Mouse (Mus musculus) limb, embryonic 12.5 days (tissue): Measurements from ENCODE around the gene Cel. TPM values are rescaled to one million over a fixed set of nuclear protein-coding genes. Genes with fewer than 3 reads are reported as not detected.

Source experiments
- ATAC-seq: fragments of 200-750 bp; cut with Nextera tagmentation; 2 replicates; pipeline ENCODE4 v1.8.0; 2017; ENCODE audit warnings: low read depth, moderate TSS enrichment; ENCODE audit not compliant: insufficient number of reproducible peaks, insufficient read depth, low FRiP score, low TSS enrichment
- H3K27ac ChIP-seq: fragments of 300-500 bp; sonication (generic); 2 replicates; pipeline ENCODE4 v1.5.1; 2016; ENCODE audit warnings: mild to moderate bottlenecking, moderate library complexity
- H3K27me3 ChIP-seq: fragments of 300-500 bp; sonication (generic); 2 replicates; pipeline ENCODE4 v1.6.1; 2016; ENCODE audit warnings: mild to moderate bottlenecking, moderate library complexity
- H3K36me3 ChIP-seq: fragments of 300-500 bp; sonication (generic); 2 replicates; pipeline ENCODE4 v1.6.1; 2016; ENCODE audit warnings: mild to moderate bottlenecking, moderate library complexity
- H3K4me1 ChIP-seq: fragments of 300-500 bp; sonication (generic); replicated peaks from 2 replicates; pipeline ENCODE4 v1.6.1; 2016
- H3K4me2 ChIP-seq: fragments of 300-500 bp; sonication (generic); 2 replicates; pipeline ENCODE4 v1.6.1; 2016; ENCODE audit warnings: mild to moderate bottlenecking, moderate library complexity
- H3K4me3 ChIP-seq: fragments of 300-500 bp; sonication (generic); replicated peaks from 2 replicates; pipeline ENCODE4 v1.5.1; 2016; ENCODE audit warnings: mild to moderate bottlenecking
- H3K9ac ChIP-seq: fragments of 300-500 bp; sonication (generic); replicated peaks from 2 replicates; pipeline ENCODE4 v1.6.1; 2016; ENCODE audit warnings: mild to moderate bottlenecking, moderate library complexity
- H3K9me3 ChIP-seq: fragments of 300-500 bp; sonication (generic); 2 replicates; pipeline ENCODE4 v1.6.1; 2016; ENCODE audit warnings: mild to moderate bottlenecking, moderate library complexity
- WGBS: fragments of 180-500 bp; shearing (Covaris S2); methylation state at CpG from one replicate; pipeline ENCODE4 v1.1.7; 2016; 5-methylcytosine and 5-hydroxymethylcytosine counted together
- polyA plus RNA-seq: library from polyadenylated mRNA; unstranded; fragments of >200 nt; fragmentation: Nextera tagmentation; extraction: Ambion mirVana; gene quantifications from 2 replicates; pipeline ENCODE4 v1.2.1, GENCODE M21; 2016

Cel gene
- polyA plus RNA-seq, 1 experiment from 2014 or later: not detected

- no peak overlapping the region for H3K4me2 ChIP-seq
- H3K27me3 ChIP-seq: no peaks in the 10 kb centered on the region
- H3K4me3 ChIP-seq: no peak overlapping the region
- H3K9me3 ChIP-seq: no peaks in the 10 kb centered on the region
- no peak for ATAC-seq
- H3K9ac ChIP-seq: no peak overlapping the region
- H3K27ac ChIP-seq: no peak overlapping the region
- no peaks in the 10 kb centered on the region for H3K4me1 ChIP-seq
- WGBS: 93% methylated on average over 5 of the region's 5 CpGs
- H3K36me3 ChIP-seq: peaks cover 69% of the 10 kb centered on the region
Measured at GRCm38 (mm10) chr2:28552301-28552700, 10.9 kb downstream of the Cel start.

- H3K9ac ChIP-seq: no peak overlapping the region
- no peaks in the 10 kb centered on the region for H3K4me1 ChIP-seq
- H3K9me3 ChIP-seq: no peaks in the 10 kb centered on the region
- no peak overlapping the region for H3K4me3 ChIP-seq
- H3K36me3 ChIP-seq: peaks cover 97% of the 10 kb centered on the region
- no peak overlapping the region for H3K27ac ChIP-seq
- no peaks in the 10 kb centered on the region for H3K27me3 ChIP-seq
- ATAC-seq: no peak
- H3K4me2 ChIP-seq: no peak overlapping the region
- 89% methylated on average over 13 of the region's 13 CpGs for WGBS
Measured at GRCm38 (mm10) chr2:28549157-28549556, 14.0 kb downstream of the Cel start.

GRCm38 (mm10) chr2:28547237-28548172, 15.7 kb downstream of the Cel start:
- peaks cover 97% of the 10 kb centered on the region for H3K36me3 ChIP-seq
- no peaks in the 10 kb centered on the region for H3K4me1 ChIP-seq
- ATAC-seq: no peak
- H3K4me2 ChIP-seq: no peak overlapping the region
- 48% methylated on average over 11 of the region's 11 CpGs for WGBS
- no peaks in the 10 kb centered on the region for H3K27me3 ChIP-seq
- no peak overlapping the region for H3K4me3 ChIP-seq
- H3K27ac ChIP-seq: no peak overlapping the region
- H3K9ac ChIP-seq: no peak overlapping the region
- H3K9me3 ChIP-seq: no peaks in the 10 kb centered on the region

- no peak overlapping the region for H3K9ac ChIP-seq
- no peak overlapping the region for H3K4me3 ChIP-seq
- no peaks in the 10 kb centered on the region for H3K9me3 ChIP-seq
- H3K27ac ChIP-seq: no peak overlapping the region
- no peak for ATAC-seq
- no peaks in the 10 kb centered on the region for H3K27me3 ChIP-seq
- peaks cover 96% of the 10 kb centered on the region for H3K36me3 ChIP-seq
- no peaks in the 10 kb centered on the region for H3K4me1 ChIP-seq
- WGBS: 80% methylated on average over 6 of the region's 6 CpGs
- H3K4me2 ChIP-seq: no peak overlapping the region
Measured at GRCm38 (mm10) chr2:28546560-28546959, 16.6 kb downstream of the Cel start.

- Histone ChIP-seq H3K4me1 (no peaks in the 10 kb centered on the region), H3K27me3 (no peaks in the 10 kb centered on the region), H3K9me3 (no peaks in the 10 kb centered on the region), H3K4me2 (no peak overlapping the region), H3K36me3 (peaks cover 90% of the 10 kb centered on the region), H3K4me3 (no peak overlapping the region), H3K27ac (no peak overlapping the region), H3K9ac (peak overlapping the region; percentile 12; the same call in 1 of the 2 replicates)
- ATAC-seq: no peak
Measured at GRCm38 (mm10) chr2:28545976-28546375, 17.2 kb downstream of the Cel start.

GRCm38 (mm10) chr2:28543894-28544293, 19.3 kb downstream of the Cel start:
- no peaks in the 10 kb centered on the region for H3K9me3 ChIP-seq
- no peak for ATAC-seq
- no peak overlapping the region for H3K27ac ChIP-seq
- H3K9ac ChIP-seq: no peak overlapping the region
- H3K4me2 ChIP-seq: no peak overlapping the region
- peaks cover 15% of the 10 kb centered on the region for H3K4me1 ChIP-seq
- H3K4me3 ChIP-seq: no peak overlapping the region
- no peaks in the 10 kb centered on the region for H3K27me3 ChIP-seq
- peaks cover 80% of the 10 kb centered on the region for H3K36me3 ChIP-seq
- 92% methylated on average over 8 of the region's 8 CpGs for WGBS

GRCm38 (mm10) chr2:28540587-28541227, 22.5 kb downstream of the Cel start:
- 87% methylated on average over 8 of the region's 8 CpGs for WGBS
- Histone ChIP-seq H3K27ac (no peak overlapping the region), H3K4me1 (peaks cover 43% of the 10 kb centered on the region), H3K36me3 (peaks cover 51% of the 10 kb centered on the region), H3K4me2 (no peak overlapping the region), H3K27me3 (no peaks in the 10 kb centered on the region), H3K4me3 (no peak overlapping the region), H3K9ac (no peak overlapping the region), H3K9me3 (no peaks in the 10 kb centered on the region)
- ATAC-seq: no peak

- Histone ChIP-seq H3K4me1 (peaks cover 50% of the 10 kb centered on the region), H3K9ac (no peak overlapping the region), H3K4me3 (no peak overlapping the region), H3K27ac (peak overlapping the region; percentile 81; the same call in 1 of the 2 replicates), H3K4me2 (no peak overlapping the region), H3K27me3 (no peaks in the 10 kb centered on the region), H3K9me3 (no peaks in the 10 kb centered on the region), H3K36me3 (peaks cover 44% of the 10 kb centered on the region)
- 76% methylated on average over 2 of the region's 2 CpGs for WGBS
- no peak for ATAC-seq
Measured at GRCm38 (mm10) chr2:28539949-28540348, 23.3 kb downstream of the Cel start.

GRCm38 (mm10) chr2:28539206-28539605, 24.0 kb downstream of the Cel start:
- peaks cover 58% of the 10 kb centered on the region for H3K4me1 ChIP-seq
- H3K9me3 ChIP-seq: no peaks in the 10 kb centered on the region
- H3K9ac ChIP-seq: peak overlapping the region; percentile 45
- H3K27me3 ChIP-seq: no peaks in the 10 kb centered on the region
- H3K36me3 ChIP-seq: peaks cover 36% of the 10 kb centered on the region
- H3K27ac ChIP-seq: peak overlapping the region; percentile 81
- H3K4me2 ChIP-seq: peak overlapping the region; percentile 21
- H3K4me3 ChIP-seq: no peak overlapping the region
- ATAC-seq: peak; percentile 67; the same call in 1 of the 2 replicates
- WGBS: 36% methylated on average over 7 of the region's 7 CpGs

GRCm38 (mm10) chr2:28538817-28539128, 24.4 kb downstream of the Cel start:
- peak overlapping the region; percentile 81 for H3K27ac ChIP-seq
- no peaks in the 10 kb centered on the region for H3K27me3 ChIP-seq
- no peak overlapping the region for H3K9ac ChIP-seq
- H3K36me3 ChIP-seq: peaks cover 32% of the 10 kb centered on the region
- H3K4me2 ChIP-seq: peak overlapping the region; percentile 21
- ATAC-seq: no peak
- no peak overlapping the region for H3K4me3 ChIP-seq
- WGBS: 64% methylated on average over 1 of the region's 1 CpGs
- H3K4me1 ChIP-seq: peaks cover 62% of the 10 kb centered on the region
- no peaks in the 10 kb centered on the region for H3K9me3 ChIP-seq

GRCm38 (mm10) chr2:28537995-28538816, 25.0 kb downstream of the Cel start:
- peaks cover 67% of the 10 kb centered on the region for H3K4me1 ChIP-seq
- H3K27ac ChIP-seq: peak overlapping the region; percentile 81
- H3K9me3 ChIP-seq: no peaks in the 10 kb centered on the region
- H3K4me3 ChIP-seq: no peak overlapping the region
- H3K36me3 ChIP-seq: peaks cover 26% of the 10 kb centered on the region
- no peak overlapping the region for H3K4me2 ChIP-seq
- H3K9ac ChIP-seq: no peak overlapping the region
- H3K27me3 ChIP-seq: no peaks in the 10 kb centered on the region
- ATAC-seq: no peak
- 71% methylated on average over 8 of the region's 8 CpGs for WGBS
